10 mouse cellular contexts compared by ENCODE assay signal in genomic region chr3:54835421-54835820, GRCm38 (mm10). TPM values are rescaled to one million over a fixed set of nuclear protein-coding genes. Genes with fewer than 3 reads are reported as not detected.
DNase-seq lines count a peak whose midpoint lies in the region; ATAC-seq lines count a peak whose summit lies in the region.
"Had no signal": no experiment of that assay in that cellular context is flagged by ENCODE, and none has a peak within 500 bp of the region (broad histone marks: within the 10 kb centered on the region; RNA-seq: fewer than 3 reads in every experiment).

No protein-coding gene starts in this region.

- no peak for ATAC-seq in megakaryocyte, adult 5-6 weeks (ENCODE audit: poor library complexity, severe bottlenecking)
- ATAC-seq: CD4-positive, CD25-positive, alpha-beta regulatory T cell, adult 4 months had no signal

- peak; percentile 15 to 46 for DNase-seq in frontal cortex, adult 2 months (ENCODE audit: extremely low spot score in 1 of 2, low spot score in 1 of 2)
- no peak for DNase-seq in frontal cortex, postnatal 25 days (ENCODE audit: low spot score in 2 of 2)
- peak; percentile 26 to 33 for DNase-seq in right cerebral cortex, adult 2 months (ENCODE audit: low spot score in 2 of 2)
- no peak for DNase-seq in right cerebral cortex, postnatal 14 days
- DNase-seq in layer of hippocampus, postnatal 10 days (ENCODE audit: low spot score in 2 of 2): peak; percentile 31 to 37
- DNase-seq in B cell, adult 2 months: no peak
- DNase-seq in embryo, embryonic 11 days: no peak
- DNase-seq: heart, postnatal 4 days had no signal

RNA-seq across cellular contexts. Expression of gene Rfxap, which starts 27.8 kb away (rescaled TPM):
- polyA plus RNA-seq in frontal cortex, adult 2 months (2012; rRNA removed): 48.9 and 71.2 TPM in 2 replicates
- total RNA-seq in layer of hippocampus, postnatal 10 days (2021): 10 to 100 TPM; 51.6 to 59.3 TPM
- 47.3 and 53.8 TPM in 2 replicates for total RNA-seq in megakaryocyte, adult 5-6 weeks (2015)
- total RNA-seq in megakaryocyte, adult 5-6 weeks (2017): 42.0 and 58.7 TPM in 2 replicates

Comparison
In these comparisons a context has a peak if more than half of its experiments do, and no peak if none do; other contexts are left out.
1. DNase-seq: peak in frontal cortex, adult 2 months (2 of 2), right cerebral cortex, adult 2 months (2 of 2) and layer of hippocampus, postnatal 10 days (2 of 2); none in frontal cortex, postnatal 25 days (0 of 2), right cerebral cortex, postnatal 14 days (single experiment), B cell, adult 2 months (0 of 2) and embryo, embryonic 11 days (single experiment).